15 mouse cellular contexts compared by ENCODE assay signal in genomic region chr7:68744616-68745015, GRCm38 (mm10).
"Had no signal": no experiment of that assay in that cellular context is flagged by ENCODE, and none has a peak within 500 bp of the region (broad histone marks: within the 10 kb centered on the region; RNA-seq: fewer than 3 reads in every experiment).

No protein-coding gene starts in this region.

- ATAC-seq: intestine, postnatal 0 days; liver, embryonic 12.5 days had no signal

- H3K4me2 ChIP-seq: limb, embryonic 15.5 days; liver, embryonic 12.5 days; lung, embryonic 14.5 days had no signal

- H3K4me3 ChIP-seq: limb, embryonic 15.5 days; liver, embryonic 12.5 days; midbrain, embryonic 10.5 days had no signal

- H3K9me3 ChIP-seq: limb, embryonic 15.5 days; liver, embryonic 12.5 days; midbrain, embryonic 10.5 days had no signal

- H3K9ac ChIP-seq: limb, embryonic 15.5 days; liver, embryonic 12.5 days; lung, embryonic 14.5 days had no signal

- DNase-seq: kidney, adult 9 months; kidney, postnatal 36 days; lung, embryonic 14.5 days; lung, postnatal 10 days; lung, postnatal 4 days; midbrain, embryonic 14.5 days; right cerebral cortex, postnatal 4 days; spleen, adult 18-20 months; thymus, adult 18-20 months; thymus, postnatal 25 days had no signal

- H3K27ac ChIP-seq: kidney, postnatal 0 days; limb, embryonic 15.5 days; liver, embryonic 12.5 days; midbrain, embryonic 10.5 days had no signal

- H3K27me3 ChIP-seq: limb, embryonic 15.5 days; liver, embryonic 12.5 days had no signal
